Mouse (Mus musculus) urinary bladder, adult 18-20 months (tissue): Measurements from ENCODE around the gene Tkt.
"Not testable (repeated sequence)": the region's sequence is repeated elsewhere in the genome, so short reads cannot be mapped to it uniquely, and the experiment has no call there.

Experiments
- DNase-seq, 2 experiments: peaks; one replicate each; pipeline ENCODE4 v3.0.0; 2022; ENCODE audit warnings: low spot score in 2 of 2, mixed read lengths in 2 of 2

Gene Tkt

DNA sequence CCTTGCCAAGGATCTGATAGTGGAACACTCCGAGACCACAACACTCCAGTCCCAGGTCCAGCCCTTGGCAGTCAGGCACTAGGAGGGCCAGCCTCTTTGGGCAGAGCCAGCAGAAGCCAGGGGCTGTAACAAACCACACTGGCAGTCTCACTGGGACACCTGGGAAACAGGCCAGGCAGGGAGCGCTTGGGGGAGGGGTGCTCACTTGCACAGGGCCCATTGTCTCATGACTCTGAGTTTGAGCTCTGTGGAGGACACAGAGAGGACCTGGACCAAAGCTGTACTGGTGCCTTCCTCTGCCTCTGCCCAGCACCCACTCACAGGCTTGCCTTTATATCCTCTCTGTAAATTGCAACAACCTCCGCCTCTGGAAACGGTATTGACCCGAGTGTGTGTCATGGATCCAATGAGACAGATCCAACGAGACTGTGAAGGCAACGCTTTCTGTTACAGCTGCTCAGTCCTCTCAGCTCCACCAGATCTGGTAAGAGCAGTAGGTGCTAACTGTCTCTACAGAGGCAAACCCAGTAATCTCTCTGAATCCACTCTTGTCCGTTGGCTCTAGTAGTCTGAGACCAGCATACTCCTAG is at the start of gene Tkt:
Gene Tkt, plus strand, starts transcription at position 229 of the 590 bp plus-strand sequence.
- peak; percentile 29 to 47 for DNase-seq

DNA sequence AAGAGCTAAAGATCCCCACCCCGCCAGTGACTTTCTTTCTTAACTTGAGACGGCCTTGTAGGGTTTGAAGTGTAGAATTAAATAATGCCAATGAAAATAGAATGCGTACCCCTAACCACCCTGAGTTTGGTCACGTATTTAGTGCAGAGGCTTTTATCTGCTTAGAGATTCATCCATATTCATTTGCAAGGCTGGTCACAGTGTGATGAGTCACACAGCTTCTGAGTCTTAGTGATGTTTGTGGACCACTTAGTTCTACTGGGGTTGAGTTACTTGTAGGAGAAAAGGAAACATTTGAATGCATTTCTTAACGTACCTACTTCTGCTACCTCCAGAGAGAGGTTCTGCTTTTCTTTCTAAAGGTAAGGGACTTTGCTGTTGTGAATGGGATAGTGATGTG is 43.2 kb upstream of the Tkt start:
- no peak for DNase-seq

GRCm38 (mm10) chr14:30510214-30510763 is 37.9 kb upstream of the Tkt start:
- no peak for DNase-seq

DNA sequence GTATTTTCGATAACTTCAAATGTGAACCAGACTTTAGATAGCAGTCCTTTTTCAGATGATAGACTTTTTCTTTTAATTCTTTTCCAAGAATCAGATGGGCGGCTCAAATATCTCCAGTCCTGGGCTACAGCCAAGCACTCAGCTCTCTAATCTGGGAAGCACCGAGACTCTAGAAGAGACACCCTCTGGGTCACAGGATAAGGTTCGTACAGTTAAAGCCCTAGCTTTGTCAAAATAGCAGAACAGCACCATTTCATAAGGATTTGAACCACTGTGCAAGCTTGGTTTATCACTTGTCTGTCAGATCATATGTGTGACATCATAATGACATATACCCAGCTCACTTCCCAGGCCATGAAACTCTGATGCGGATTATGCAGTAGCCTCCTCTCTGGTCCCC is 35.3 kb upstream of the Tkt start:
- no peak for DNase-seq

GRCm38 (mm10) chr14:30515931-30516723 is 32.0 kb upstream of the Tkt start:
- DNase-seq, result no peak

DNA sequence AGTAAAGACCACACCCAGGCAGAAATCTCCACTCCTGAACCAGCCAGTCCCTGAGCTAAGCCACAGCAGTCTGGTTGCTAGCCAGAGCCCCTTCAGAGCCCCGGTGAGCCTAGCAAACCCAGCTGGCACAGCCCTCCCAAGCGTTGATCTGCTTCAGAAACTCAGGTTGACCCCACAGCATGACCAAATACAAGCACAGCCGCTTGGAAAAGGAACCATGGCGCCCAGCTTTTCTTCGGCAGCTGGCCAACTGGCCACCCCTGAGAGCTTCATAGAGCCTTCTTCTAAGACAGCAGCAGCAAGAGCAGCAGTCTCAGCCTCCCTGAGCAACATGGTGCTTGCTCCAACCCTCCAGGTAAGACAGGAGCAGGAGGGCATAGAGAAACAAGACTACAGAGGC is 28.8 kb upstream of the Tkt start:
- no peak for DNase-seq

DNA sequence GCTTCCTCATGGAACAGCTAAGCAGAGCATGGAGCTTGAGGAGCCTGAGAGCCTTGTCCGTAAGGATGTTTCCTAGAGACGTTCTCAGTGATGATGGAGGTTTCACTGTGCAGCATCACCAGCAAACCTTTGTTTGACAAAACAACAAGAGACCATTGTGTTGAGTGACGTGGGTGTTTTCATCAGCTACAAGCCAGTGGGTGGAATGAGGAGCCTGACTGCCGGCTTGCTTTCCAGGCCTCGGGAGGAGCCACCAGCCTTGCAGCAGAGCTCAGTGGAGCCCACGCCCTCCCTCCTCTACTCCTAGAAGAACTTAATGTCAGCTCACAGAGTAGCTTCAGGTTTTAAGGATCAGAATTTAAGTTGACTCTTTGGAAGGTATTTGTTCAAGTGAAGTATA is 24.8 kb upstream of the Tkt start:
- no peak for DNase-seq

GRCm38 (mm10) chr14:30528392-30528791 is 19.8 kb upstream of the Tkt start:
- DNase-seq, result no peak

DNA sequence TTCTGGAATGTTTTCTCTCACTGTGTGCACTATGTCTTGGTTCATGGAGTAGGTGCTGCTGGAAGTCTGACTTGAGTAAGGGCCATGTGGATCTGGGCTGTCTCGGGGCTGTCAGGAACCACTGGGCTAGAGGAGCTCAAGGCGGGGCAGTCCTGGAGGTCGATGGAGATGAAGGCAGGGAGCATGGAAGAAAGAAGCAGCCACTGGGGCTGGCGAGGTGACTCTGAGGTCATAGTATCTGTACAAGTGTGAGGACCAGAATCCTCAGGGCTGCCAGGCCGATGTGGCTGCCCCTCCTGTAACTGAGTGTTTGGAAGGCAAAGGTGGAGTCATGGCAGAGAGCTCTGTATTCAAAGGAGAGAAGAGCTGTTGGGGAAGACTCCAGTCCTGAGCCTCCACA is 19.2 kb upstream of the Tkt start:
- no peak for DNase-seq

DNA sequence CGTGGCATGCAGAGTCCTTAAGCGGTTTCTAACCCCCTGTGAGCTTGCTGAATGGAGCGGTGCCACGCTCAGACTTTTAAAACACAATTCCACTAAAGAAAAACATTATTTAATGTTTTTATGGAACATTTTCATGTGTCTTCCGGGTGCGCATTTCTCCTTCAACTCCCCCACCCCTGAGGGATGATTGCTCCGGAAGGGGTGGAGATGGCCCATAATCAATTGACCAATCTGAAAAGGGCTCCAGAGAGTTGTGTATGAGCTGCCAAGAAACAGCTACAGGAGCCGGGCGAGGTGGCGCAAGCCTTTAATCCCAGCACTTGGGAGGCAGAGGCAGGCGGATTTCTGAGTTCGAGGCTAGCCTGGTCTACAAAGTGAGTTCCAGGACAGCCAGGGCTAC is 18.7 kb upstream of the Tkt start:
- DNase-seq, result no peak

- no peak for DNase-seq
These were observed 17.4 kb upstream of the Tkt start for GRCm38 (mm10) chr14:30530726-30531269.

GRCm38 (mm10) chr14:30531431-30531830 is 16.7 kb upstream of the Tkt start:
- DNase-seq, result no peak

DNA sequence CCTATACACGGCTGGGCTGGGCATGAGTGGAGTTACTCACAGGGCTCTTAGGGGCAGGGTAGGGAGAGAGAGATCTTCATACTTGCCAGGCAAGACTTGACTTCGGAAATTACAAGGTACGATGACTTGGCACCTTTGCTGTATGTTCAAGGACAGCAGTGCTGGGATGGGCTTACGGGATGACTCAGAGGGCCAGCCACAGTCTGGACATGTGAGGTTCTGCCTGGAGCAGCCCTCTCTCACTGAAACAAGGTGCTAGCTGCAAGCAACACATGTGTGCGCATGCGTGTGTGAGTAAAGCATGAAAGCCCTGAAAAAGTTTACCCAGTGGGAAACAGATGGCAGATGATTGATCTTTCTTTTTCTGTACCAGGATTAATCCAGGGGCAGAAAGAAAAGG is 16.3 kb upstream of the Tkt start:
- DNase-seq, result peak in 1 of 2 experiments; percentile 34

DNA sequence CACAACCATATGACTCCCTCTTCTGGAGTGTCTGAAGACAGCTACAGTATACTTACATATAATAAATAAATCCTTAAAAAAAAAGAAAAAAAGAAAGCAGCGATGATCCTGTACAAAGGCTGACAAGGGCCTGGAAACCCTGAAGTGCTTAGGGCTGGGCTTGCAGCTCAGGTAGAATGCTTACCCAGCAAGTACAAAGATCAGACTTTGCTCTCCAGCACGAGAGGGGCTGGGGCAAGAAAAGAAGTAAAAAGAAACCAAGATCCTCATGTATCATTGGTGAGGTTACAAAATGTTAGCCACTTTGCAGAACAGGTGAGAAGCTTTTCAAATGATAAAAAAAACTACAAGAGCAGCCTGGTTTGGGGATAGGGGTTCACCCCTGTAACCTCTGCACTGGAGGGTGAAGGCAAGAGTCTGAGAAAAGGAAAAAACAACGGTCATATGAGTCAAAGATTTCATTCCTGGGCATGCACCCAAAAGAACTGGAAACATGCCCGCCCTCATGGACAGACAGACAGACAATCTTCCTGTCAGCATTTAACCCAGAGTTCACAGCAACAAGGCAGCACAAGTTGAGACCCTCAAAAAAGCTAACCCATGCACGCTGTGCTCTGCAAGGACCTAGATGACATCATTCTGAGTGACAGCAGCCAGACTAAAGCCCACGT is 14.2 kb upstream of the Tkt start:
- no peak for DNase-seq

DNA sequence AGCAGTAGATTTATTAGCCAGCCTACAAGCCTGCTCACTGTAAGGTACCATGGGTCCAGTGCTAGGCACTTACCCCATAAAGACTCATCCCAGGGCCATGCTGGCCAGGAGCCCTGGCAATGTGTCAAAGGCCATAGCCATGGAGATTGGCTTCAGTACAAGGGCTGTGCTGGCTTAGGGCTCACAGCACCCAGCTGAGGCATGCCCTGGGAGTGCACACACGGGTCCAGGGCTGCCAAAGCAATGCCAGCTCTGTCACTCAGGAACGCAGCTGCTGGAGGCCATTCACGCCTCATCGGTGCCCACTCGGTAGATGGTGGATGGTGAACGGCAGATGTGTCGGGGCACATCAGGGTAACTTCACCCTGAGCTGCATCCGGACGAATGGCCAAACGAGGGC is 6.6 kb upstream of the Tkt start:
- no peak for DNase-seq

DNA sequence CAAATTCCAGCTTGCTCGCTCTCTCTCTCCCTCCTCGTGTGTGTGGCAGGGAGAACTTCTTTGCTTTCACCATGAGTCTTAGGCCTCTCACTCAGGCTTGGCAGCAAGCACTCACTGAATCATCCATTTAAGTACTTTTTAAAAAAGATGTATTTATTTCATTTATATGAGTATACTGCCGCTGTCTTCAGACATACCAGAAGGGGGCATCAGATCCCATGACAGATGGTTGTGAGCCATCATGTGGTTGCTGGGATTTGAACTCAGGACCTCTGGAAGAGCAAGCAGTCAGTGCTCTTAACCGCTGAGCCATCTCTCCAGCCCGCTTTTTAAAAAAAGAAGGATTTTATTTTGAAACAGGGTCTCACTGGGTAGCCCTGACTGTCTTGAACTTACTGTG is 4.8 kb upstream of the Tkt start:
- not testable (repeated sequence) for DNase-seq

GRCm38 (mm10) chr14:30548965-30549776 is 1.0 kb downstream of the Tkt start:
- DNase-seq, result peak; percentile 91 to 95

- DNase-seq, result no peak
These were observed 1.6 kb downstream of the Tkt start for GRCm38 (mm10) chr14:30549777-30550149.

DNA sequence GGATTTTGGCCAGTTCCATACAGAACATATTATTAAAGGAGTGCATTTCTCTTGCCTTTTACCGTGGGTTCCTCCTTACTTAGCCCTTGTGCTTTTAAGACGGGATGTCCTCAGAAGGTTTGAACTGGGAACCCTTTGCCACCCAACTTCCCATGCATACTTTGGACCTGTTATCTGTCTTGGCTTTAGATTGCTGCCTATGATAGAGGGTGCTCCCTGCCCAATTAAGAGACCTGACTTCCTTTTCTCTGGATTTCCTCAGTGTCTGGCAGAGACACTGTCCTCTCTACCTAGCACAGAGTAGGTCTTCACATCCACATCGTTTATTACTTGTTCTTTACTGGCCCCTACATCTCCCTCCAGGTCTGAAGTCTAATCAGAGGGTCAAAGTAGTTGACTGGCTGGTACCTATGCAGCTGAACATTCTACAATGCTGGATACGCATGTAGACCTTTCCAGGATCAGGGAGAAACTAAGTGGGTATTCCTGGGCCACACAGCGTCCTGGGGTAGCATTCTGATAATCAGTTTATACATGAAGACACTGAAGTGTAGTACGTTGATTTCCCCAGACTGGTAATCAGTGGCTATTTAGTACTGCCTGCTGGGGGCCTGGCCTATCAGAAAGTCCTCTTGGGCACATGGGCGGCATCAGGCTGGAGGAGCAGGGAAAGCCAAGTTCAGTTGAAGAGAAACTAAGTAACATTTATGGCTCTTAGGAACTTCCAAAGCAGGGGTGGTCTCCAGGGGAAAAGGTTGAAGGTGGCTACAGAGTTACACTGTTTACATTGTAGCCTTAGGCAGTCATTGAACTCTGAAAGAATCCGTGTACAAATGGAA is 2.3 kb downstream of the Tkt start:
- DNase-seq, result no peak

- no peak for DNase-seq
These were observed 3.4 kb downstream of the Tkt start for GRCm38 (mm10) chr14:30551509-30551908.

DNA sequence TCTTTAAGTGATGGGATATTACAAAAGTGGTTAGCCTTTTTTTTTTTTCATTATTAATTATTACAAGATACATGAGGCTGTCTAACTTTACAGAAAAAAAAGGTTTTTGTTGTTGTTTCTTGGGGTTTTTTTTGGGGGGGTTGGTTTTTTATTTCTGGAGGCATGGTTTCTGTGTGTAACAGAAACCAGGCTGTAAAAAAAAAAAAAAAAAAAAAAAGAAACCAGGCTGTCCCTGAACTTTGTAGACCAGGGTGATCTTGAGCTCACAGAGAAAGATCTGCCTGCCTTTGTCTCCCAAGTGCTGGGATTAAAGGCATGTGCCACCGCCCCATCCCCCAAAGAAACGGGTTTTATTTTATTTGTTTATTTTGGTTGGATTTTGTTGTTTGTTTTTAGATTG is 3.8 kb downstream of the Tkt start:
- no peak for DNase-seq
